Mouse (Mus musculus) cortical plate, adult 2 months (tissue): ENCODE data around the gene Sf3b6.

Source experiments
- CTCF ChIP-seq: fragments of 200-500 bp; IDR thresholded peaks from 2 replicates; pipeline ENCODE4 v1.5.1; 2011; ENCODE audit warnings: mild to moderate bottlenecking, control low read depth, low read length; ENCODE audit not compliant: insufficient read depth; ENCODE audit errors: extremely low read depth
- POLR2A ChIP-seq: fragments of 200-500 bp; IDR thresholded peaks from 2 replicates; pipeline ENCODE4 v1.6.1; 2011; ENCODE audit warnings: mild to moderate bottlenecking, low read length, control low read depth; ENCODE audit not compliant: insufficient read depth; ENCODE audit errors: extremely low read depth

GRCm38 (mm10) chr12:4840741-4841140, 23.4 kb downstream of the Sf3b6 start:
- no peak for TF ChIP-seq POLR2A
- TF ChIP-seq CTCF = no peak
